Mouse (Mus musculus): ENCODE measurements around the gene Sec11a.
A peak's percentile ranks its signal among the peaks of the same experiment; 100 is the strongest.

DNA sequence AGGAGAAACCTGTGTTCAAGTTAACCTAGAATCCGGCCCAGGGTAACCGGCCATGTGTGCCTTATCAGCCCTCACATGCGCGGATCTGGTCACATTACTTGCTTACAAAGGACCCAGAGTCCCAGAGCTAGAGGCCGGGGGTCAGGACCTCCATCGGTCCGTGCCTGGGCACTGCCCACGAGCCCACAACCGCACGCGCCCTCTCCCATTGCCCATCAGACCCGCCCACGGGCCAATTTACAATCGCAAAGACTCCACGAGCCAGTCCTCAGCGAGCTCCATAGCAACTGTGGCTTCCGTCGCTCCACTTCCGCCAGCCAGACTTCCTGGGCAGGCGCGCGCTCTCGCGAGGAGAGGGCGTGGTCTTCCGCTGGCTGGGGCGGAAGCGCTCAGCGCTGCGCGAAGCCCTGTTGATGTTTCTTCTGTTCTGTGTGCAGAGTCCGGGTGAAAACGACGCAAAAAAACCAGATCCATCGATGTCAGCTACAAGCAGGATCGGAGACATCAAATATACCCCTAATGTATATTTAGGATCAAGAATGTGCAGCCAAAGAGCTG lies 46.6 kb downstream of the Sec11a start, which contains the start of gene Wdr73:
- TF ChIP-seq CTCF (IDR thresholded peaks at IDR 0.05; ENCODE audit: borderline replicate concordance, insufficient read depth, low read length) (no peak), POLR2A (IDR thresholded peaks at IDR 0.05; ENCODE audit: low read depth, low read length) (peak; percentile 95)
